Mouse (Mus musculus) cerebellum, adult 2 months (tissue): ENCODE results near the gene Abcb5. TPM values are rescaled to one million over a fixed set of nuclear protein-coding genes. Genes with fewer than 3 reads are reported as not detected.

Experiments
- DNase-seq, 2 experiments: peaks; one replicate each; pipeline ENCODE4 v3.0.0; 2021
- H3K27ac ChIP-seq: fragments of 200-500 bp; 2 replicates; pipeline ENCODE4 v1.5.1; 2012; ENCODE audit warnings: low read length, control low read depth, inconsistent platforms; ENCODE audit not compliant: insufficient read depth
- H3K27me3 ChIP-seq: fragments of 200-500 bp; 2 replicates; pipeline ENCODE4 v1.6.1; 2012; ENCODE audit warnings: inconsistent platforms, mild to moderate bottlenecking, low read length, moderate library complexity; ENCODE audit not compliant: control insufficient read depth, insufficient read depth
- H3K4me1 ChIP-seq: fragments of 200-500 bp; 2 replicates; pipeline ENCODE4 v1.6.1; 2011; ENCODE audit warnings: low read length; ENCODE audit not compliant: control insufficient read depth, insufficient read depth
- H3K4me3 ChIP-seq: fragments of 200-500 bp; replicated peaks from 2 replicates; pipeline ENCODE3; 2011; ENCODE audit warnings: mild to moderate bottlenecking, low read depth, low read length, control low read depth; ENCODE audit not compliant: insufficient read depth
- CTCF ChIP-seq: fragments of 200-500 bp; IDR thresholded peaks from 2 replicates; pipeline ENCODE4 v1.5.1; 2011; ENCODE audit warnings: low read depth, mild to moderate bottlenecking, control low read depth, low read length, moderate library complexity, borderline replicate concordance; ENCODE audit not compliant: insufficient read depth
- POLR2A ChIP-seq: fragments of 200-500 bp; IDR thresholded peaks from 2 replicates; pipeline ENCODE4 v1.6.1; 2011; ENCODE audit warnings: low read length, control low read depth, borderline replicate concordance; ENCODE audit not compliant: insufficient read depth
- WGBS: fragments of 180-500 bp; shearing (Covaris S2); methylation state at CpG from one replicate; pipeline ENCODE4 v1.1.7; 2018; 5-methylcytosine and 5-hydroxymethylcytosine counted together
- polyA plus RNA-seq: library from polyadenylated mRNA; depleted of rRNA; stranded (reverse); fragments of >200 nt; gene quantifications from 2 replicates; pipeline ENCODE4 v1.2.3, GENCODE M21; 2012

The Abcb5 gene
- polyA plus RNA-seq, 1 experiment: not detected

- WGBS: 67% methylated on average over 1 of the region's 1 CpGs
- no peak for TF ChIP-seq POLR2A
- TF ChIP-seq CTCF: no peak
- Histone ChIP-seq H3K4me1 (no peaks in the 10 kb centered on the region), H3K27ac (no peak overlapping the region), H3K4me3 (no peak overlapping the region), H3K27me3 (no peaks in the 10 kb centered on the region)
- DNase-seq: no peak
Observed at GRCm38 (mm10) chr12:118917771-118918170, 48.5 kb downstream of the Abcb5 start.

DNA sequence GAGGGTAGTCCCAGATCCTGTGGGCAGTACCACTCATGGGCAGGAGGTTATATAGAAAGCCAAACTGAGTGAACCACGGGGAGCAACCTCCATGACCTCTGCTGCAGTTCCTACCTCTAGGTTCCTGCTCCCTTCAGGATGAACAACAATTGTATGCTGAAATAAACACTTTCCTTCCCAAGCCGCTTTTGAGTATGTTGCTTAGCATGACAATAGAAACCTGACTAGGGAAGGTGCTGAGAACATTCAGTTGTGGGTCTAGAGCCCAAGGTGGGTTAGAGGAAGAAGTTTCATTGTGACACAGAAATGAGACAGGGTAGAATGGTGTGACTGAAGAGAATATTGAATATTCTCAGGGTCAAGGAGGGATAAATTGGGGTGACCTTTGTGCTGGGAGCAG is 55.9 kb downstream of the Abcb5 start:
- Histone ChIP-seq H3K27me3 (no peaks in the 10 kb centered on the region), H3K4me3 (no peak overlapping the region), H3K27ac (no peak overlapping the region), H3K4me1 (no peaks in the 10 kb centered on the region)
- WGBS: 78% methylated on average over 2 of the region's 2 CpGs
- no peak for DNase-seq
- no peak for TF ChIP-seq CTCF
- no peak for TF ChIP-seq POLR2A

DNA sequence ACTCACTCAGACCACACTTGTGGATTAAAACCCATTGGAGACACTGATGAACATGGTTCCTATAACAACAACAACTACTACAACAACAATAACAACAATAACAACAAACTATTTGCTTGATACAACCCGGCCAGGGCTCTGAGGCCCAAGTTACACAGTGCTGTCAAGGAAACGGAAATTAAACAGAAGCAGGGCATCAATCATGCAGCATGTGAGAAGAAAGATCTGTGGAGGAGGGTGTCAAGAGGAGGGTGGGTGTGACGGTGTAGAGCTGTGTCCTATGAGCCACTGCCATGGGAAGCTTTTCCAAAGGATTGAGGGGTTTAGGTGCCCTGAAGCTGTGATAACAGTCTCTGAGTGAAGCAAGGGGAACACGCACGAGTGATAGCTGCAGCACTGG is 64.0 kb downstream of the Abcb5 start:
- Histone ChIP-seq H3K4me1 (no peaks in the 10 kb centered on the region), H3K27ac (no peak overlapping the region), H3K4me3 (no peak overlapping the region), H3K27me3 (no peaks in the 10 kb centered on the region)
- WGBS: 60% methylated on average over 5 of the region's 5 CpGs
- no peak for DNase-seq
- TF ChIP-seq POLR2A (no peak), CTCF (no peak)

- TF ChIP-seq POLR2A: no peak
- TF ChIP-seq CTCF: no peak
- Histone ChIP-seq H3K4me3 (no peak overlapping the region), H3K27ac (no peak overlapping the region), H3K27me3 (no peaks in the 10 kb centered on the region), H3K4me1 (no peaks in the 10 kb centered on the region)
- 20% methylated on average over 2 of the region's 2 CpGs for WGBS
- no peak for DNase-seq
Observed at GRCm38 (mm10) chr12:118887964-118888363, 78.3 kb downstream of the Abcb5 start.

- Histone ChIP-seq H3K4me1 (no peaks in the 10 kb centered on the region), H3K27me3 (no peaks in the 10 kb centered on the region), H3K4me3 (no peak overlapping the region), H3K27ac (no peak overlapping the region)
- TF ChIP-seq POLR2A: no peak
- no peak for DNase-seq
Observed at GRCm38 (mm10) chr12:118882790-118883189, 83.4 kb downstream of the Abcb5 start.

DNA sequence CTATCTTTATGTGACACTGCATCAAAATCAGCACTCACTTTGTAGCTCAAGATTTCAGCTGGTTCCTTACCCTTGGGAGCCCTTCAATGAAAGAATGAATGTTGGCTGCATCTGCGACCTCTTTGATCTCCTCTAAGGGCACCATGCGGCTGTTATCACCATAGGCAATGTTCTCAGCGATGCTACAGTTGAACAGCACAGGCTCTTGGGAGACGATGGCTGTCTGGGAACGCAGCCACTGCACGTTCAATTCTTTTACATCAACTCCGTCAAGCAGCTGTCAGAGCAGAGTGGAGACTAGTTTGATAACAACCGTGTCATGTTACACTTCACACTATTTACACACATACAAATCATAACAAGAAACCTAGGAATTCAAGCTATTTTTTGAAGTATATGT is 93.5 kb downstream of the Abcb5 start:
- no peaks in the 10 kb centered on the region; the same call in 1 of the 2 replicates for H3K27me3 ChIP-seq
- H3K4me1 ChIP-seq: no peaks in the 10 kb centered on the region
- H3K4me3 ChIP-seq: no peak overlapping the region
- no peak for TF ChIP-seq CTCF
- no peak for TF ChIP-seq POLR2A
- no peak for DNase-seq
- no peak overlapping the region for H3K27ac ChIP-seq
- WGBS: 9% methylated on average over 8 of the region's 8 CpGs

GRCm38 (mm10) chr12:118856151-118856550 is 110.1 kb downstream of the Abcb5 start:
- WGBS: 1% methylated on average over 7 of the region's 7 CpGs
- H3K27me3 ChIP-seq: no peaks in the 10 kb centered on the region; the same call in 1 of the 2 replicates
- TF ChIP-seq CTCF: no peak
- no peak for TF ChIP-seq POLR2A
- H3K4me3 ChIP-seq: no peak overlapping the region
- no peak for DNase-seq
- no peak overlapping the region for H3K27ac ChIP-seq
- H3K4me1 ChIP-seq: no peaks in the 10 kb centered on the region

DNA sequence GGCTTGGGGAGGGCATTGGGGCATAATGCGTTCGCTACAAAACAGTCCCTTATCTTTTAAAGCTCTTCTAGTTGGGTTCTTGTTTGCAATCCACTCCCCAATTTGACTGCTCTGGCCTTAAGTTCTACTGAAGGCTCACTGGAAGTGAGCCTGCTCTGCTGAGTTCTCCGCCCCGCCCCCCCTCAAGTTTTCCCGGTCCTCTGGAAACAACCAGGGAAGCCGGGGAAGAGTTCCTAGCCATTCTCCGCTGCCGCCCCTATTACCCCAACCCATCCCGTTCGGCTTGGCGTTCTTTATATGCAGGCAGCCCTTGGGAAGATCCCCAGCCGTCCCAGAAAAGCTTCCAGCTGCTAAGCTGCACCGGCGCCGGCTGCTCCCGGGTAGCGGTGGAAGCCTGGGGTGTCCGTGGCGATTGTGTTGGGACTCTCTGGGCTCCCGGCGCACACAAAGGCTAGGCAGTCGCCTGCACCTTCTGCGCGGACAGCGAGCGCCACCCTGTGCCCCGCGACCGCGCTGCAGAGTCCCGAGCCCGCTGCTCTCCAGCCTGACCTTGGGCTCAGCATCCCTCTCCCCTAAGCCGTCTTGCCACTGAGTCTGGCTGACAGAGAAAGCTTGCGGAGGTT is 111.3 kb downstream of the Abcb5 start:
- Histone ChIP-seq H3K4me1 (no peaks in the 10 kb centered on the region), H3K4me3 (no peak overlapping the region), H3K27me3 (peaks cover 3% of the 10 kb centered on the region; the same call in 1 of the 2 replicates), H3K27ac (no peak overlapping the region)
- WGBS: under 1% methylated on average over 34 of the region's 34 CpGs
- peak; percentile 54 to 57 for DNase-seq
- TF ChIP-seq CTCF (peak; percentile 65), POLR2A (no peak)
